Mouse (Mus musculus) adrenal gland, adult 2 months (tissue): ENCODE results near the gene Cfap54. TPM values are rescaled to one million over a fixed set of nuclear protein-coding genes. Genes with fewer than 3 reads are reported as not detected.

ENCODE experiments used
- DNase-seq: peaks from one replicate; pipeline ENCODE4 v3.0.0; 2021
- polyA plus RNA-seq: library from polyadenylated mRNA; depleted of rRNA; stranded (reverse); fragments of >200 nt; gene quantifications from 2 replicates; pipeline ENCODE4 v1.2.3, GENCODE M21; 2012
- total RNA-seq, 2 experiments: library from RNA; stranded (reverse); gene quantifications; 2 replicates each; pipeline ENCODE4 v1.2.3; 2021

Gene Cfap54
- total and polyA plus RNA-seq, 3 experiments = 0.35 to 6.8 (median 4.8) TPM

- peak; percentile 8 for DNase-seq
These were observed 143.6 kb downstream of the Cfap54 start for GRCm38 (mm10) chr10:92937741-92938285.

- DNase-seq = peak; percentile 62
These were observed 144.3 kb downstream of the Cfap54 start for GRCm38 (mm10) chr10:92937091-92937490.

- peak; percentile 67 for DNase-seq
These were observed 146.9 kb downstream of the Cfap54 start for GRCm38 (mm10) chr10:92934506-92934905.

GRCm38 (mm10) chr10:92933616-92934015, 147.8 kb downstream of the Cfap54 start:
- no peak for DNase-seq

- DNase-seq = no peak
These were observed 149.0 kb downstream of the Cfap54 start for GRCm38 (mm10) chr10:92932464-92932863.

GRCm38 (mm10) chr10:92930036-92930435, 151.4 kb downstream of the Cfap54 start:
- DNase-seq = no peak

GRCm38 (mm10) chr10:92928256-92928655, 153.2 kb downstream of the Cfap54 start:
- peak; percentile 80 for DNase-seq

- DNase-seq = no peak
These were observed 162.9 kb downstream of the Cfap54 start for GRCm38 (mm10) chr10:92918551-92918950.

- no peak for DNase-seq
These were observed 174.2 kb downstream of the Cfap54 start for GRCm38 (mm10) chr10:92907246-92907645.

- no peak for DNase-seq
These were observed 193.0 kb downstream of the Cfap54 start for GRCm38 (mm10) chr10:92888466-92888865.

- no peak for DNase-seq
These were observed 203.4 kb downstream of the Cfap54 start for GRCm38 (mm10) chr10:92878000-92878399.

GRCm38 (mm10) chr10:92840980-92841379, 240.4 kb downstream of the Cfap54 start:
- no peak for DNase-seq

GRCm38 (mm10) chr10:92837572-92837971, 243.8 kb downstream of the Cfap54 start:
- DNase-seq = peak; percentile 15

GRCm38 (mm10) chr10:92837045-92837444, 244.4 kb downstream of the Cfap54 start:
- no peak for DNase-seq

- DNase-seq = no peak
These were observed 259.9 kb downstream of the Cfap54 start for GRCm38 (mm10) chr10:92821499-92821898.

- DNase-seq = no peak
These were observed 263.2 kb downstream of the Cfap54 start for GRCm38 (mm10) chr10:92818190-92818589.

- no peak for DNase-seq
These were observed 264.5 kb downstream of the Cfap54 start for GRCm38 (mm10) chr10:92816903-92817302.

- DNase-seq = no peak
These were observed 270.5 kb downstream of the Cfap54 start for GRCm38 (mm10) chr10:92810894-92811293.

- DNase-seq = no peak
These were observed 289.5 kb downstream of the Cfap54 start for GRCm38 (mm10) chr10:92791908-92792307.

GRCm38 (mm10) chr10:92791531-92791900, 289.9 kb downstream of the Cfap54 start:
- no peak for DNase-seq

- no peak for DNase-seq
These were observed 290.4 kb downstream of the Cfap54 start for GRCm38 (mm10) chr10:92790893-92791530.

GRCm38 (mm10) chr10:92790247-92790646, 291.2 kb downstream of the Cfap54 start:
- DNase-seq = no peak

GRCm38 (mm10) chr10:92788410-92789096, 292.9 kb downstream of the Cfap54 start:
- DNase-seq = no peak

GRCm38 (mm10) chr10:92782691-92783090, 298.7 kb downstream of the Cfap54 start:
- no peak for DNase-seq
